In the genomic region with DNA sequence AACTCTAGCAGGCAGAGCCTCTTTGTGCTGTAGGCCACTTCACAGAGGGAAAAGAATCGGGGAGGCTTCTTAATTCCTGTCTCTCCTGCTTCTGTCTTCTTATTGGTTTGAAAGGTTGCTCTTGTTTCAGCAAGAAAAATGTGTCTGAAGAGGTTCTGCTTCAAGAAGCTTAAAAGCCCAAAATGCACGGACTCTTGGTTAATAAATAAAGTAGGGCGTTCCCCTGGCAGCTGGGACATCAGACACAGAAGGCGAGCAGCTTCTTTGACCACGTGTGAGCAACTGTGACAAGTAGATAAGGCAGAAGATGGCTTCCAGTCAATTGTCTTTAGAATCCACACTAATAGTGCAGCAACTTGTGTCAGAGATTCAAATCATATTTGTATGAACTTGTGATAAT, we compare ENCODE assay signal across 1 mouse cellular context.
TF ChIP-seq lines count a peak whose summit lies in the region.

No protein-coding gene starts in this region.

TF ChIP-seq in MEL, 35 proteins besides CTCF, POLR2A, EP300 and RAD21:
- TF ChIP-seq CHD2 (IDR thresholded peaks at IDR 0.05; ENCODE audit: low read length): no peak
- TF ChIP-seq ZNF384 (IDR thresholded peaks at IDR 0.05; ENCODE audit: low read depth, low read length): no peak
- TF ChIP-seq BHLHE40 (IDR thresholded peaks at IDR 0.05; ENCODE audit: borderline replicate concordance, low read depth, low read length): no peak
- no peak for TF ChIP-seq MXI1 (IDR thresholded peaks at IDR 0.05; ENCODE audit: low read depth, low read length)
- no peak for TF ChIP-seq TBP (IDR thresholded peaks at IDR 0.05; ENCODE audit: low read depth, low read length)
- no peak for TF ChIP-seq MEF2A (IDR thresholded peaks at IDR 0.05; ENCODE audit: extremely low read depth, insufficient replicate concordance, low read depth, low read length, poor library complexity, severe bottlenecking)
- no peak for TF ChIP-seq RCOR1 (IDR thresholded peaks at IDR 0.05; ENCODE audit: low read depth, low read length)
